Mouse (Mus musculus) E14TG2a.4 (cell line): ENCODE data around the gene Lamc1.

Experiments
- H3K27me3 ChIP-seq: 2 replicates; pipeline ENCODE4 v1.6.1; 2014; ENCODE audit warnings: low read length, control low read depth; ENCODE audit not compliant: insufficient read depth
- H3K36me3 ChIP-seq: 2 replicates; pipeline ENCODE4 v1.6.1; 2014; ENCODE audit warnings: low read length, control low read depth; ENCODE audit not compliant: insufficient read depth
- H3K4me1 ChIP-seq: replicated peaks from 2 replicates; pipeline ENCODE4 v1.6.1; 2014; ENCODE audit warnings: low read depth, low read length, control low read depth
- H3K4me3 ChIP-seq: replicated peaks from 2 replicates; pipeline ENCODE4 v1.5.1; 2014; ENCODE audit warnings: mild to moderate bottlenecking, low read length
- H3K9me3 ChIP-seq: 2 replicates; pipeline ENCODE4 v1.6.1; 2014; ENCODE audit warnings: low read length, control low read depth
- CTCF ChIP-seq: conservative IDR thresholded peaks from 2 replicates; pipeline ENCODE4 v1.5.1; 2014; ENCODE audit warnings: low read length
- NANOG ChIP-seq: IDR thresholded peaks from 2 replicates; pipeline ENCODE4 v1.6.1; 2014; ENCODE audit warnings: borderline replicate concordance, low read length, mixed read lengths
- POU5F1 ChIP-seq: IDR thresholded peaks from 2 replicates; pipeline ENCODE4 v1.6.1; 2014; ENCODE audit warnings: low read length, borderline replicate concordance

The Lamc1 gene

DNA sequence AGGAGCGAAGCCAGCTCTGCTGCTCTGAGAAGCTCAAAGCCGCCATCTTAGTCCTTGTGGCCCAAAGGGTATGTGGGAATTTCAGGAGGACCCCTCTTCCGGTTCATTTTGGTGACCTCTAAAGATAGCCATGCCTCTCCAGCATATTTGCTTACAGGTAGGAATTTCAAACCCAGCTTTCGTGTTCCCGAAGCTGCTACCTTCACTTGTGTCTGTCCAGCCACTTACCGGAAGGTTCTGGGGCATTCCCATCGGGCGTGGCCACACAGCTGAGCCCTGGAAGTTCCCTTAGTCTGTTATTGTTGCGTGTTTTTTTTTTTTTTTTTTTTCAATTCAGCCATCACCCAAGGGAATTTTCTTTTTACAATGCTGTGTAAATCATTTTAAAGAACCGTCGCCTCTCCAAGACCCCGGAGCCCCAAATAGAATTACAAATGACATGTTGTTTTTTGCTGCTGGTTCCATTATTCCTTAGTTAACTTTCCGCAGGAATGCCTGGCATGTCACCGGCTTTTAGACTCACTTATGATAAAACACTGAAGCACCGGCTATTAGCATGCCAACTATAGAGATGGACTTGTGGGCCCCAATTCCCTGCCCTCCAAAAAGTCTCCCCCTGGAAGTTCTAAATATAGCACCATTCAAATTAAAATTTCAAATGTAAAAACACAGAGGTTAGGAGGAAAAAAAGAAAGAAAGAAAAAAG, 141.2 kb downstream of the Lamc1 start:
- peaks cover 33% of the 10 kb centered on the region for H3K4me1 ChIP-seq
- H3K36me3 ChIP-seq, result no peaks in the 10 kb centered on the region
- H3K4me3 ChIP-seq, result no peak overlapping the region
- H3K27me3 ChIP-seq, result peaks cover 23% of the 10 kb centered on the region
- H3K9me3 ChIP-seq, result no peaks in the 10 kb centered on the region
- TF ChIP-seq POU5F1, result no peak
- TF ChIP-seq NANOG, result no peak
- no peak for TF ChIP-seq CTCF

DNA sequence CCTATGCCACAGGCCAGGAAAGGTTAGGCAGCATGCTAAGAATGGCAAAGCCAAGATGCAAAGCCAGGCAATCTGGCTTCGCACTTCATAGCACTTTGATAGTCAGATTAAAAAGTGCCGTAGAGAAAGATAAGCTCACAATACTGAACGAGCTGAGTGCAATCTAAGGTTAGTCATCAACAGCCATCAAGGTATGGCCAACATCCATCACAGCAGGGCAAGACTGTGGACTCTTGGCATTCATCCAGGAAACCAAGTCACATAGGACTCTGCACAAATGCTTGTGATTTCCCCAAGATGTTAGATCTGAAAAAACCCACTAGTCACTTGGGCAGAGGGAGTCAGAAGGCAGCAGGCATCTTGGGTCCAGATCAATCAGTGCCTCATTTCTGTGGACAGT, 144.5 kb downstream of the Lamc1 start:
- H3K36me3 ChIP-seq, result no peaks in the 10 kb centered on the region
- peaks cover 39% of the 10 kb centered on the region for H3K4me1 ChIP-seq
- peaks cover 50% of the 10 kb centered on the region for H3K27me3 ChIP-seq
- no peak overlapping the region for H3K4me3 ChIP-seq
- no peaks in the 10 kb centered on the region for H3K9me3 ChIP-seq
- TF ChIP-seq CTCF (no peak), POU5F1 (no peak), NANOG (no peak)

DNA sequence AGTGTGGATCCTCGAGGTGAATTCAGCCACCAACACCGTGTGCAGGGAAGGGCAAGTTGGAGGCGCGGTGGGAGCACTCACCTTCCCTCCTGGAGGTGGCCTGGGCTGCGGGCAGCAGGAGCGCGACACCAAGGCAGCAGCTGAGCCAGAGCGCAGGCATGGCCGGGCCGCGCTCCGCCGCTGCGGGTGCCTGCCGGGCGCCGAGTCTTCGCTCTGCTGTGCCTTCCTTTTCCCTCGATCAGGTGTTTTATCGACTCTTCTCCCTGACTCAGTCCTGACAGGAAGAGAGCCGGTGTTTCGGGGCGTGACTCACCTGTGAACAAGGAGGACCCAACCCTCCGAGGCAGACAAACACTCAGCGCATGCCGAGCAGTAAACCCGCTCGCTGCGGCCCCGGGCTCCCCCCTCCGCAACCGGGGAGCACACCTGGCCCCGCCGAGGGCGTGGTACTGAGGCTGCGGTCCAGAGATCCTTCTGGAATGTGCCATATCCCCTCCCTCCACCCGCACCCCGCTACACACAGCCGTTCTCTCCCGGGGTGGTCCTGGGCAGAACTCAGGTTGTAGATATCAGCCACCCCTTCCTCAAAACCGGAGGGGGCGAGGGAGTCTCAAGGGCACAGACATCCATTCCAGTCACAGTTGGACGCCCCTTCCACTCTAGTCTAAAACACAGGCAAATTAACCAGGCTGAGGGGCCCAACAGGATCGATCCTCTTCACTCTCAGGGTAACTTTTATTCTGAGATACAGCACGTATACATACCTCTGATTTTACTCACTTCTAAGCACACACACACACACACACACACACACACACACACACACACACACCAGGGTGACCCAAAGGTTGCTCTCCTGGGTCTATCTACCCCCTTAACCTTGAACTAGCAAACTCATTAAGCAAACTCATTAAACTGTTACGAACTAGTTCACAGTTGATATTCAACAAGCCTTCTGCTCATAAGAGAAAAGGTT, 146.5 kb downstream of the Lamc1 start, which contains the start of gene Lamc2:
Gene Lamc2 (minus strand): TSS at position 620 of the 976 bp plus-strand sequence.
- Histone ChIP-seq H3K9me3 (no peaks in the 10 kb centered on the region), H3K27me3 (peaks cover 56% of the 10 kb centered on the region), H3K4me3 (peak within 1 kb of the TSS; percentile 81), H3K36me3 (no peaks in the 10 kb centered on the region), H3K4me1 (peaks cover 24% of the 10 kb centered on the region)
- no peak for TF ChIP-seq NANOG
- TF ChIP-seq CTCF, result no peak
- TF ChIP-seq POU5F1, result no peak

DNA sequence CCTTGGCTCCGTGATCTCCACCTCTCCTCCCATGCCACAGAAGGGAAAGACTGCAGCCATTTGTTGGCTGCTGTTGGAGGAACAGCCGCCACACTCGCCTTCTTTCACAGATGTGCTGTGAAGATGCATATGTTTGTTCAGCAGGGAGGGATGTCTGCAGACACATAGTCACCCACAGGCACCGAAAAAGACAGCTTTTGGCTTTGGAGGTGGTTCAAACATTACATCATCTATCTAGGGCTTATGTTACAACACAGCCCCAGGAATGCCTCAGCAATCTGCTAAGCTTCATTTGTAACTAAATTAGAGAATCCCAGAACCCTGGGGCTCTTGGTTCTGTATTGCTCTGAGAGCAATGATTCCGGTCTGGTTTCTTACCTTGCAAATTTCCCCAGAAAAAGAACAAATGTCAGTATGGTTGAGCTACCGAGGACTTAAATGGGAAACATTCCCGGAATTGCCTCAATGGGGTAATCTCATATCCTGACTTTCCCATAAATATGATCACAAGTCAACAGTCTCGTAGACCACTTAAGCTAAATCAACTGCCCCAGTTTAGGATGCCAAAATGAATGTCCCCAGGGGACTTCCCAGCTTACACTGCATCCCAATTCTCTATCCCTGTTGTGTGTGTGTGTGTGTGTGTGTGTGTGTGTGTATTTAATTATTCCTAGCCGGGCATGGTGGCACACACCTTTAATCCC, 151.8 kb downstream of the Lamc1 start:
- H3K4me1 ChIP-seq, result peaks cover 14% of the 10 kb centered on the region
- H3K4me3 ChIP-seq, result no peak overlapping the region
- TF ChIP-seq CTCF (no peak), POU5F1 (no peak), NANOG (no peak)
- no peaks in the 10 kb centered on the region for H3K36me3 ChIP-seq
- peaks cover 4% of the 10 kb centered on the region; the same call in 1 of the 2 replicates for H3K9me3 ChIP-seq
- peaks cover 31% of the 10 kb centered on the region for H3K27me3 ChIP-seq

DNA sequence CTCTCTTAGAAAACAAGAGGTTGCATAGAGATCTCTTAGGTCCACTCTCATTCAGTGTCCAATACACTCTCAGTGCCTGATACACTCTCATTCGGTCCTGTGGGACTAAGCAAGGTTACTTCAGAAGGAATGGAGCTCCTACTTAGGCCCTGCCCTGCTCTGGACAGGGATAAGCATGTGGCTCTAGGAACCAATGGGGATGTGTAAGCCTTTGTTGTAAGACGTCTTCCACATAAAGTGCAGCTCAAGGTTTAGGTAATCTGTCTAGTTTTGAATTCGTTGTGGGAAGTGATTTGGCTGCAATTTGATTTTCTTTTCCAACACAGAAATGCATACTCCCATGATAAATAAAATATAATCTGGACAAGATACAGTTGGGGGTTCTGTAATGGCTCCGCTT, 152.4 kb downstream of the Lamc1 start:
- Histone ChIP-seq H3K4me1 (peaks cover 14% of the 10 kb centered on the region), H3K4me3 (no peak overlapping the region), H3K9me3 (peaks cover 4% of the 10 kb centered on the region; the same call in 1 of the 2 replicates), H3K36me3 (no peaks in the 10 kb centered on the region), H3K27me3 (peaks cover 26% of the 10 kb centered on the region)
- no peak for TF ChIP-seq POU5F1
- TF ChIP-seq NANOG, result no peak
- no peak for TF ChIP-seq CTCF

DNA sequence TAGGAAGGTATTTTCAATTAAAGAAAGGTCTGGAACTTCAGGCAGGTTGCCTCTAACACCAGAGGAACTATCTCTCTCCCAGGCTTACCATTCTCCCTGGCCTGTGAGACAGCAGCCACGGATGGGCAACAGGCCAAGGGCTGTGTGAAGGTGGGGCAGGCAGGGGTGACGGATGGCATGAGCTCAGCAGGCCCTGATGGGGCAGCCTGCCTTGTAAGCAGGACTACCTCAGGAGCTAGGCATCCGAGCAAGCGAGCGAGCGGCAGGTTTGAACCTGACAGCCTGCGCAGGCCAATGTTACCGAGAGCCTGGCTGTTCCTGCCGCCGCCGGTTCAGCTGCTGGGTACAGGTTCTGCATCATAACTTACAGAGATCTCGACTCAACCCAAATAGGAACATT, 157.8 kb downstream of the Lamc1 start:
- H3K27me3 ChIP-seq, result no peaks in the 10 kb centered on the region
- peak overlapping the region; percentile 39; the same call in 1 of the 2 replicates for H3K4me3 ChIP-seq
- no peaks in the 10 kb centered on the region for H3K9me3 ChIP-seq
- H3K36me3 ChIP-seq, result no peaks in the 10 kb centered on the region
- H3K4me1 ChIP-seq, result peaks cover 32% of the 10 kb centered on the region
- TF ChIP-seq NANOG (no peak), POU5F1 (no peak), CTCF (no peak)

DNA sequence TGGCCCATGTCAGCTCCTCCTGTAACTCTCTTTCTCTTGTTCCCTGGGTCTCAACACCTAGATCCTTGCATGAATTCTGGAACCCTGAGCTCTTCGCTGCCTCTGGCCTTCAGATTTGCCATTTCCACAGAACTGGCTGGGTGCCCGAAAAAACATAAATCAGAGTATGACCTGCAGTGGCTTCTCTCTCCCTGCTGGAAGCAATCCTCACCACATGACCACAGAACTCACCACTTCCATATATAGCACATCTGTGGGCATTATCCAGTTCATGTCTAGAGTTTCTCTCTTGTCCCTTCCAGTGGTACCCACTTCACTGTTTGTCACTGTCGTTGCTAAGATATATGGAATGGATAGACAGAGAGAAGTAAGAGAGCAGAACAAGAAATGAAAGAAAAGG, 159.3 kb downstream of the Lamc1 start:
- no peak overlapping the region for H3K4me3 ChIP-seq
- TF ChIP-seq POU5F1, result no peak
- no peaks in the 10 kb centered on the region for H3K36me3 ChIP-seq
- H3K4me1 ChIP-seq, result peaks cover 32% of the 10 kb centered on the region
- no peaks in the 10 kb centered on the region for H3K9me3 ChIP-seq
- 0 out of 2 replicates have a peak, but pooled peaks cover 2% of the 10 kb centered on the region for H3K27me3 ChIP-seq

DNA sequence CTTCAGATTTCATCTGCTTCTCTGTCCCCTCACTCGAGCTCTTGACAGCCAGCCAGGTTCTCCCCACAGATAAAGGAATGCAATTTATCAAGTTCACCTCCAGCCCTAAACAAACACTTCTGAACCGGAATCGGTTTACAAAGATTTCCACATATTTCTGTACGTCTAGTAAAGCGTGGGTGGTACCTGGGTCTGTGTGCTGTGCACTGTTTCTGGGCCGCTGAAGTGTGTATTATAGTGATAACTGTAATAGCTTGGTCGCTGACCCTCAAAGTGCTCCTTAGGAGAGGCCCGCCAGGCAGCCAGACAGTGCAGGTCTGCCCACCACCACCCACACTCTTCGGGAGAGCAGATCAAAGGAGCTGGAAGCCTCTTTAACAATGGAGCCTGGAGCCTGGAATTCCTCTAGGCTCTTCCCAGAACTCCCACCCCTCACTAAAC, 160.3 kb downstream of the Lamc1 start:
- Histone ChIP-seq H3K9me3 (no peaks in the 10 kb centered on the region), H3K27me3 (peaks cover 6% of the 10 kb centered on the region), H3K4me1 (peaks cover 32% of the 10 kb centered on the region), H3K36me3 (no peaks in the 10 kb centered on the region), H3K4me3 (peak overlapping the region; percentile 26; the same call in 1 of the 2 replicates)
- TF ChIP-seq POU5F1 (no peak), NANOG (no peak), CTCF (no peak)
